Mouse (Mus musculus): ENCODE results near the gene Nox1.

GRCm38 (mm10) chrX:134085453-134085852, 136.3 kb downstream of the Nox1 start:
- no peak for TF ChIP-seq CTCF (IDR thresholded peaks at IDR 0.05; ENCODE audit: low read depth, low read length)
- TF ChIP-seq TAL1 (conservative IDR thresholded peaks at IDR 0.05; ENCODE audit: low read depth, low read length): no peak
- no peak for TF ChIP-seq GATA1 (IDR thresholded peaks at IDR 0.05; ENCODE audit: borderline replicate concordance, low read length)
- TF ChIP-seq GATA2 (IDR thresholded peaks at IDR 0.05; ENCODE audit: borderline replicate concordance, low read depth, low read length): no peak
- no peak for TF ChIP-seq POLR2AphosphoS5 (IDR thresholded peaks at IDR 0.05; ENCODE audit: insufficient replicate concordance, low read depth, low read length)
